Mouse (Mus musculus) thymus, postnatal 0 days (tissue): ENCODE measurements around the gene Emilin2. TPM values are rescaled to one million over a fixed set of nuclear protein-coding genes. Genes with fewer than 3 reads are reported as not detected.
A peak's percentile ranks its signal among the peaks of the same experiment; 100 is the strongest.
"Not testable (repeated sequence)": the region's sequence is repeated elsewhere in the genome, so short reads cannot be mapped to it uniquely, and the experiment has no call there.

Experiments
- DNase-seq: peaks from one replicate; pipeline ENCODE4 v3.0.0-alpha.2; 2015; ENCODE audit warnings: low spot score
- polyA plus RNA-seq: library from polyadenylated mRNA; unstranded; fragments of >200 nt; fragmentation: Nextera tagmentation; extraction: Ambion mirVana; gene quantifications from 2 replicates; pipeline ENCODE4 v1.2.1, GENCODE M21; 2015

The Emilin2 gene
- 3.2 TPM in 2 replicates for polyA plus RNA-seq

- peak; percentile 61 for DNase-seq
These were observed at the start of gene Emilin2 for GRCm38 (mm10) chr17:71311340-71312171. Emilin2 (minus strand) TSS chr17:71311978.

- no peak for DNase-seq
These were observed 43.7 kb upstream of the Emilin2 start for GRCm38 (mm10) chr17:71355526-71355925.

- no peak for DNase-seq
These were observed 42.4 kb upstream of the Emilin2 start for GRCm38 (mm10) chr17:71354205-71354604.

GRCm38 (mm10) chr17:71348188-71348587, 36.4 kb upstream of the Emilin2 start:
- DNase-seq, result no peak

- no peak for DNase-seq
These were observed 30.2 kb upstream of the Emilin2 start for GRCm38 (mm10) chr17:71342006-71342405.

- no peak for DNase-seq
These were observed 26.8 kb upstream of the Emilin2 start for GRCm38 (mm10) chr17:71338627-71339026.

GRCm38 (mm10) chr17:71337546-71337945, 25.8 kb upstream of the Emilin2 start:
- no peak for DNase-seq

- DNase-seq, result no peak
These were observed 24.6 kb upstream of the Emilin2 start for GRCm38 (mm10) chr17:71336421-71336820.

- no peak for DNase-seq
These were observed 20.5 kb upstream of the Emilin2 start for GRCm38 (mm10) chr17:71332298-71332697.

GRCm38 (mm10) chr17:71320731-71321130, 9.0 kb upstream of the Emilin2 start:
- not testable (repeated sequence) for DNase-seq

GRCm38 (mm10) chr17:71319361-71319760, 7.6 kb upstream of the Emilin2 start:
- DNase-seq, result no peak

GRCm38 (mm10) chr17:71317571-71317970, 5.8 kb upstream of the Emilin2 start:
- no peak for DNase-seq

- no peak for DNase-seq
These were observed 2.5 kb upstream of the Emilin2 start for GRCm38 (mm10) chr17:71314315-71314714.

GRCm38 (mm10) chr17:71310486-71311339, 1.1 kb downstream of the Emilin2 start:
- DNase-seq, result peak; percentile 9

- peak; percentile 18 for DNase-seq
These were observed 1.9 kb downstream of the Emilin2 start for GRCm38 (mm10) chr17:71309711-71310485.

GRCm38 (mm10) chr17:71309141-71309540, 2.6 kb downstream of the Emilin2 start:
- no peak for DNase-seq

GRCm38 (mm10) chr17:71308296-71308695, 3.5 kb downstream of the Emilin2 start:
- DNase-seq, result no peak

GRCm38 (mm10) chr17:71307251-71307790, 4.5 kb downstream of the Emilin2 start:
- DNase-seq, result no peak

- no peak for DNase-seq
These were observed 5.1 kb downstream of the Emilin2 start for GRCm38 (mm10) chr17:71306716-71307115.

- no peak for DNase-seq
These were observed 5.7 kb downstream of the Emilin2 start for GRCm38 (mm10) chr17:71306091-71306490.

- no peak for DNase-seq
These were observed 8.3 kb downstream of the Emilin2 start for GRCm38 (mm10) chr17:71303444-71303843.
